Mouse (Mus musculus): ENCODE measurements around the gene Lrfn1. TPM values are rescaled to one million over a fixed set of nuclear protein-coding genes. Genes with fewer than 3 reads are reported as not detected.

Lrfn1 gene
- polyA plus RNA-seq, 1 experiment from 2014 or later: 6.6 TPM

GRCm38 (mm10) chr7:28511441-28511840, 59.7 kb downstream of the Lrfn1 start:
- no peak for TF ChIP-seq CTCF (IDR thresholded peaks at IDR 0.05; ENCODE audit: low read depth)

More at GRCm38 (mm10) chr7:28511441-28511840, 59.7 kb downstream of the Lrfn1 start:
- no peak for DNase-seq
- ATAC-seq (ENCODE audit: insufficient read depth): no peak
- Histone ChIP-seq H3K4me1 (ENCODE audit: insufficient read depth) (no peaks in the 10 kb centered on the region), H3K27me3 (ENCODE audit: insufficient read depth, low read length) (no peaks in the 10 kb centered on the region), H3K27ac (ENCODE audit: low read depth) (no peak overlapping the region), H3K9me3 (ENCODE audit: low read depth, low read length) (no peaks in the 10 kb centered on the region), H3K36me3 (ENCODE audit: insufficient read depth) (no peaks in the 10 kb centered on the region), H3K9ac (no peak overlapping the region), H3K4me3 (ENCODE audit: low read depth, low read length) (no peak overlapping the region), H3K4me2 (no peak overlapping the region)
- WGBS: 74% methylated on average over 8 of the region's 8 CpGs

Other genes with a start within 250 kb of the Lrfn1 start
- gene Eid2, start 184.1 kb upstream of the Lrfn1 start, polyA plus RNA-seq (2014; fragmentation: Nextera tagmentation; extraction: Ambion mirVana): 9.8 and 12.9 TPM in 2 replicates
- 9.0 and 10.9 TPM in 2 replicates for gene Eid2b, start 174.2 kb upstream of the Lrfn1 start, polyA plus RNA-seq (2014; fragmentation: Nextera tagmentation; extraction: Ambion mirVana)
- gene Selenov, start 160.8 kb upstream of the Lrfn1 start, polyA plus RNA-seq (2014; fragmentation: Nextera tagmentation; extraction: Ambion mirVana): 0.15 TPM in 1 of 2 replicates, not detected in the other
- gene Dll3, start 149.7 kb upstream of the Lrfn1 start, polyA plus RNA-seq (2014; fragmentation: Nextera tagmentation; extraction: Ambion mirVana): 0.43 and 0.66 TPM in 2 replicates
- gene Timm50, start 139.9 kb upstream of the Lrfn1 start, polyA plus RNA-seq (2014; fragmentation: Nextera tagmentation; extraction: Ambion mirVana): 162 and 174 TPM in 2 replicates
- 73.5 and 77.5 TPM in 2 replicates for gene Supt5, start 113.2 kb upstream of the Lrfn1 start, polyA plus RNA-seq (2014; fragmentation: Nextera tagmentation; extraction: Ambion mirVana)
- gene Rps16, start 101.3 kb upstream of the Lrfn1 start, polyA plus RNA-seq (2014; fragmentation: Nextera tagmentation; extraction: Ambion mirVana): 1,310 and 1,324 TPM in 2 replicates
- 74.1 and 75.1 TPM in 2 replicates for gene Plekhg2, start 79.4 kb upstream of the Lrfn1 start, polyA plus RNA-seq (2014; fragmentation: Nextera tagmentation; extraction: Ambion mirVana)
- 12.9 and 13.2 TPM in 2 replicates for gene Zfp36, start 71.7 kb upstream of the Lrfn1 start, polyA plus RNA-seq (2014; fragmentation: Nextera tagmentation; extraction: Ambion mirVana)
- gene Med29, start 59.3 kb upstream of the Lrfn1 start, polyA plus RNA-seq (2014; fragmentation: Nextera tagmentation; extraction: Ambion mirVana): 45.9 and 49.1 TPM in 2 replicates
- 73.1 and 75.4 TPM in 2 replicates for gene Paf1, start 59.0 kb upstream of the Lrfn1 start, polyA plus RNA-seq (2014; fragmentation: Nextera tagmentation; extraction: Ambion mirVana)
- gene Gmfg, start 14.5 kb upstream of the Lrfn1 start, polyA plus RNA-seq (2014; fragmentation: Nextera tagmentation; extraction: Ambion mirVana): 30.5 and 37.0 TPM in 2 replicates
- gene Ifnl2, start 58.5 kb downstream of the Lrfn1 start, polyA plus RNA-seq (2014; fragmentation: Nextera tagmentation; extraction: Ambion mirVana): not detected in 2 replicates
- gene Ifnl3, start 70.9 kb downstream of the Lrfn1 start, polyA plus RNA-seq (2014; fragmentation: Nextera tagmentation; extraction: Ambion mirVana): not detected in 2 replicates
- not detected in 2 replicates for gene Sycn, start 88.9 kb downstream of the Lrfn1 start, polyA plus RNA-seq (2014; fragmentation: Nextera tagmentation; extraction: Ambion mirVana)
- not detected in 2 replicates for gene Nccrp1, start 95.3 kb downstream of the Lrfn1 start, polyA plus RNA-seq (2014; fragmentation: Nextera tagmentation; extraction: Ambion mirVana)
- gene Samd4b, start 146.2 kb downstream of the Lrfn1 start, polyA plus RNA-seq (2014; fragmentation: Nextera tagmentation; extraction: Ambion mirVana): 27.9 and 34.0 TPM in 2 replicates
- 46.2 and 52.5 TPM in 2 replicates for gene Pak4, start 146.2 kb downstream of the Lrfn1 start, polyA plus RNA-seq (2014; fragmentation: Nextera tagmentation; extraction: Ambion mirVana)
- gene Acp7, start 179.4 kb downstream of the Lrfn1 start, polyA plus RNA-seq (2014; fragmentation: Nextera tagmentation; extraction: Ambion mirVana): not detected in 2 replicates
- gene Fbxo27, start 240.9 kb downstream of the Lrfn1 start, polyA plus RNA-seq (2014; fragmentation: Nextera tagmentation; extraction: Ambion mirVana): 6.8 and 6.9 TPM in 2 replicates

All from lung, embryonic 14.5 days (tissue).